Mouse (Mus musculus): Measurements from ENCODE around the gene Trim41. TPM values are rescaled to one million over a fixed set of nuclear protein-coding genes. Genes with fewer than 3 reads are reported as not detected.
"Not testable (repeated sequence)": the region's sequence is repeated elsewhere in the genome, so short reads cannot be mapped to it uniquely, and the experiment has no call there.

Trim41 gene
- total and polyA plus RNA-seq, 2 experiments from 2014 or later, result 2.7 to 39.6 TPM

- WGBS, result 24% methylated on average over 2 of the region's 2 CpGs
- DNase-seq (ENCODE audit: low spot score), result peak; percentile 67
Measured at GRCm38 (mm10) chr11:48830279-48830678, 13.1 kb upstream of the Trim41 start.

GRCm38 (mm10) chr11:48827926-48828325 is 10.8 kb upstream of the Trim41 start:
- Histone ChIP-seq H3K27me3 (ENCODE audit: control insufficient read depth, insufficient read depth, low read length) (no peaks in the 10 kb centered on the region), H3K36me3 (replicated peaks; ENCODE audit: control insufficient read depth, insufficient read depth, low read length) (no peaks in the 10 kb centered on the region), H3K4me2 (ENCODE audit: low read depth, low read length) (no peak overlapping the region), H3K9me3 (replicated peaks; ENCODE audit: control insufficient read depth, low read length) (no peaks in the 10 kb centered on the region), H3K4me3 (ENCODE audit: low read depth, low read length) (no peak overlapping the region), H3K27ac (ENCODE audit: low read depth) (no peak overlapping the region), H3K9ac (replicated peaks; ENCODE audit: low read depth, low read length) (no peak overlapping the region), H3K4me1 (ENCODE audit: control insufficient read depth, insufficient read depth) (peaks cover 19% of the 10 kb centered on the region)
- WGBS, result 74% methylated on average over 6 of the region's 6 CpGs
- TF ChIP-seq CTCF (IDR thresholded peaks at IDR 0.05; ENCODE audit: low read depth) (no peak), EP300 (IDR thresholded peaks at IDR 0.05; ENCODE audit: low read depth) (no peak)
- ATAC-seq (ENCODE audit: insufficient read depth, low read depth) (no peak), DNase-seq (ENCODE audit: low spot score) (no peak)

More at GRCm38 (mm10) chr11:48830279-48830678, 13.1 kb upstream of the Trim41 start:
- Histone ChIP-seq H3K4me3 (ENCODE audit: low read depth, low read length) (no peak overlapping the region), H3K27ac (ENCODE audit: low read depth) (peak overlapping the region; percentile 69), H3K36me3 (replicated peaks; ENCODE audit: control insufficient read depth, insufficient read depth, low read length) (no peaks in the 10 kb centered on the region), H3K4me2 (ENCODE audit: low read depth, low read length) (no peak overlapping the region), H3K9ac (replicated peaks; ENCODE audit: low read depth, low read length) (no peak overlapping the region), H3K27me3 (ENCODE audit: control insufficient read depth, insufficient read depth, low read length) (no peaks in the 10 kb centered on the region), H3K4me1 (ENCODE audit: control insufficient read depth, insufficient read depth) (peaks cover 9% of the 10 kb centered on the region; the same call in 1 of the 2 replicates), H3K9me3 (replicated peaks; ENCODE audit: control insufficient read depth, low read length) (no peaks in the 10 kb centered on the region)
- TF ChIP-seq CTCF (IDR thresholded peaks at IDR 0.05; ENCODE audit: low read depth) (no peak), EP300 (IDR thresholded peaks at IDR 0.05; ENCODE audit: low read depth) (peak; percentile 45; the same call in 1 of the 2 replicates)
- ATAC-seq (ENCODE audit: insufficient read depth, low read depth), result no peak; the same call in 1 of the 2 replicates

- 3% methylated on average over 6 of the region's 6 CpGs for WGBS
- peaks cover 19% of the 10 kb centered on the region for H3K4me1 ChIP-seq (ENCODE audit: control insufficient read depth, insufficient read depth)
- H3K4me3 ChIP-seq (ENCODE audit: low read depth, low read length), result peak overlapping the region; percentile 52
- DNase-seq (ENCODE audit: low spot score) (no peak), ATAC-seq (ENCODE audit: insufficient read depth, low read depth) (no peak)
- H3K27ac ChIP-seq (ENCODE audit: low read depth), result peak overlapping the region; percentile 79
- no peaks in the 10 kb centered on the region for H3K36me3 ChIP-seq (replicated peaks; ENCODE audit: control insufficient read depth, insufficient read depth, low read length)
- no peaks in the 10 kb centered on the region for H3K9me3 ChIP-seq (replicated peaks; ENCODE audit: control insufficient read depth, low read length)
- no peaks in the 10 kb centered on the region for H3K27me3 ChIP-seq (ENCODE audit: control insufficient read depth, insufficient read depth, low read length)
- H3K4me2 ChIP-seq (ENCODE audit: low read depth, low read length), result peak overlapping the region; percentile 63
- peak overlapping the region; percentile 59 for H3K9ac ChIP-seq (replicated peaks; ENCODE audit: low read depth, low read length)
- TF ChIP-seq CTCF (IDR thresholded peaks at IDR 0.05; ENCODE audit: low read depth), result no peak
- TF ChIP-seq EP300 (IDR thresholded peaks at IDR 0.05; ENCODE audit: low read depth), result no peak
Measured at GRCm38 (mm10) chr11:48826752-48827096, 9.6 kb upstream of the Trim41 start.

GRCm38 (mm10) chr11:48825979-48826751 is 9.0 kb upstream of the Trim41 start, which contains the start of the genes Trim7 and Gm12184:
Gene Trim7 (plus strand): TSS chr11:48826140.
Gene Gm12184 (minus strand): TSS chr11:48826655.
- peak; percentile 83 for ATAC-seq (ENCODE audit: insufficient read depth, low read depth)
- TF ChIP-seq CTCF (IDR thresholded peaks at IDR 0.05; ENCODE audit: low read depth), result 0 out of 2 replicates have a peak, but pooled peaks have one; percentile 2
- H3K27me3 ChIP-seq (ENCODE audit: control insufficient read depth, insufficient read depth, low read length); DNase-seq (ENCODE audit: low spot score); H3K9me3 ChIP-seq (replicated peaks; ENCODE audit: control insufficient read depth, low read length); H3K36me3 ChIP-seq (replicated peaks; ENCODE audit: control insufficient read depth, insufficient read depth, low read length): not testable (repeated sequence)
- Histone ChIP-seq H3K9ac (replicated peaks; ENCODE audit: low read depth, low read length) (peak within 1 kb of the TSS; percentile 59), H3K27ac (ENCODE audit: low read depth) (peak within 1 kb of the TSS; percentile 79), H3K4me1 (ENCODE audit: control insufficient read depth, insufficient read depth) (peaks cover 19% of the 10 kb centered on the region), H3K4me3 (ENCODE audit: low read depth, low read length) (peak within 1 kb of the TSS; percentile 52), H3K4me2 (ENCODE audit: low read depth, low read length) (peak within 1 kb of the TSS; percentile 63)
- under 1% methylated on average over 41 of the region's 92 CpGs for WGBS

GRCm38 (mm10) chr11:48824311-48824830 is 7.2 kb upstream of the Trim41 start:
- 12% methylated on average over 22 of the region's 22 CpGs for WGBS
- Histone ChIP-seq H3K4me3 (ENCODE audit: low read depth, low read length) (peak overlapping the region; percentile 38), H3K9me3 (replicated peaks; ENCODE audit: control insufficient read depth, low read length) (no peaks in the 10 kb centered on the region), H3K27ac (ENCODE audit: low read depth) (no peak overlapping the region), H3K4me1 (ENCODE audit: control insufficient read depth, insufficient read depth) (peaks cover 13% of the 10 kb centered on the region; the same call in 1 of the 2 replicates), H3K4me2 (ENCODE audit: low read depth, low read length) (peak overlapping the region; percentile 64), H3K9ac (replicated peaks; ENCODE audit: low read depth, low read length) (no peak overlapping the region), H3K27me3 (ENCODE audit: control insufficient read depth, insufficient read depth, low read length) (no peaks in the 10 kb centered on the region), H3K36me3 (replicated peaks; ENCODE audit: control insufficient read depth, insufficient read depth, low read length) (no peaks in the 10 kb centered on the region)
- no peak for DNase-seq (ENCODE audit: low spot score)
- ATAC-seq (ENCODE audit: insufficient read depth, low read depth), result no peak
- no peak for TF ChIP-seq EP300 (IDR thresholded peaks at IDR 0.05; ENCODE audit: low read depth)
- no peak for TF ChIP-seq CTCF (IDR thresholded peaks at IDR 0.05; ENCODE audit: low read depth)

All from heart, postnatal 0 days (tissue).